Mouse (Mus musculus) heart, embryonic 15.5 days (tissue): ENCODE results near the gene Tmem238l. TPM values are rescaled to one million over a fixed set of nuclear protein-coding genes. Genes with fewer than 3 reads are reported as not detected.

Experiments
- ATAC-seq: fragments of 200-750 bp; cut with Nextera tagmentation; replicated peaks from 2 replicates; pipeline ENCODE4 v1.8.0; 2017; ENCODE audit warnings: low read depth, moderate TSS enrichment; ENCODE audit not compliant: insufficient number of reproducible peaks, insufficient read depth, low FRiP score
- H3K27ac ChIP-seq: fragments of 300-500 bp; sonication (generic); 2 replicates; pipeline ENCODE4 v1.5.1; 2015; ENCODE audit warnings: mild to moderate bottlenecking, inconsistent platforms
- H3K27me3 ChIP-seq: fragments of 300-500 bp; sonication (generic); 2 replicates; pipeline ENCODE4 v1.6.1; 2015; ENCODE audit warnings: inconsistent platforms
- H3K36me3 ChIP-seq: fragments of 300-500 bp; sonication (generic); 2 replicates; pipeline ENCODE4 v1.6.1; 2015; ENCODE audit warnings: mild to moderate bottlenecking, inconsistent platforms
- H3K4me1 ChIP-seq: fragments of 300-500 bp; sonication (generic); replicated peaks from 2 replicates; pipeline ENCODE4 v1.6.1; 2015; ENCODE audit warnings: inconsistent platforms
- H3K4me2 ChIP-seq: fragments of 300-500 bp; sonication (generic); 2 replicates; pipeline ENCODE4 v1.6.1; 2015; ENCODE audit warnings: inconsistent platforms, mild to moderate bottlenecking, moderate library complexity
- H3K4me3 ChIP-seq: fragments of 300-500 bp; sonication (generic); 2 replicates; pipeline ENCODE4 v1.5.1; 2015; ENCODE audit warnings: mild to moderate bottlenecking, inconsistent platforms
- H3K9ac ChIP-seq: fragments of 300-500 bp; sonication (generic); 2 replicates; pipeline ENCODE4 v1.6.1; 2015; ENCODE audit warnings: mild to moderate bottlenecking, inconsistent platforms
- H3K9me3 ChIP-seq: fragments of 300-500 bp; sonication (generic); replicated peaks from 2 replicates; pipeline ENCODE4 v1.6.1; 2016; ENCODE audit warnings: inconsistent platforms
- WGBS: fragments of 180-500 bp; shearing (Covaris S2); methylation state at CpG from one replicate; pipeline ENCODE4 v1.1.7; 2015; ENCODE audit warnings: mixed read lengths; 5-methylcytosine and 5-hydroxymethylcytosine counted together
- polyA plus RNA-seq: library from polyadenylated mRNA; unstranded; fragments of >200 nt; fragmentation: Nextera tagmentation; extraction: Ambion mirVana; gene quantifications from 2 replicates; pipeline ENCODE4 v1.2.1, GENCODE M21; 2015

Tmem238l gene
- polyA plus RNA-seq, 1 experiment from 2014 or later = 0.15 TPM

- peaks cover 14% of the 10 kb centered on the region for H3K4me1 ChIP-seq
- H3K9me3 ChIP-seq = no peaks in the 10 kb centered on the region
- H3K27me3 ChIP-seq = no peaks in the 10 kb centered on the region
- no peak overlapping the region for H3K4me2 ChIP-seq
- WGBS = 77% methylated on average over 1 of the region's 1 CpGs
- no peaks in the 10 kb centered on the region for H3K36me3 ChIP-seq
- no peak overlapping the region for H3K9ac ChIP-seq
- no peak for ATAC-seq
- no peak overlapping the region for H3K4me3 ChIP-seq
- no peak overlapping the region for H3K27ac ChIP-seq
These were observed 45.3 kb downstream of the Tmem238l start for GRCm38 (mm10) chr11:67001717-67002116.

GRCm38 (mm10) chr11:67002911-67003310, 46.5 kb downstream of the Tmem238l start:
- no peak overlapping the region for H3K4me3 ChIP-seq
- H3K9ac ChIP-seq = no peak overlapping the region
- no peaks in the 10 kb centered on the region for H3K36me3 ChIP-seq
- 48% methylated on average over 2 of the region's 2 CpGs for WGBS
- peaks cover 14% of the 10 kb centered on the region for H3K4me1 ChIP-seq
- no peaks in the 10 kb centered on the region for H3K27me3 ChIP-seq
- no peak overlapping the region for H3K4me2 ChIP-seq
- ATAC-seq = no peak
- no peaks in the 10 kb centered on the region for H3K9me3 ChIP-seq
- no peak overlapping the region for H3K27ac ChIP-seq

GRCm38 (mm10) chr11:67007961-67008360, 51.5 kb downstream of the Tmem238l start:
- Histone ChIP-seq H3K4me2 (no peak overlapping the region), H3K27me3 (no peaks in the 10 kb centered on the region), H3K9ac (no peak overlapping the region), H3K4me1 (peaks cover 11% of the 10 kb centered on the region), H3K4me3 (no peak overlapping the region), H3K27ac (no peak overlapping the region), H3K9me3 (no peaks in the 10 kb centered on the region), H3K36me3 (no peaks in the 10 kb centered on the region)
- WGBS = 70% methylated on average over 8 of the region's 8 CpGs
- ATAC-seq = no peak

- Histone ChIP-seq H3K36me3 (no peaks in the 10 kb centered on the region), H3K27me3 (no peaks in the 10 kb centered on the region), H3K4me1 (peaks cover 11% of the 10 kb centered on the region), H3K27ac (no peak overlapping the region), H3K4me3 (no peak overlapping the region), H3K4me2 (no peak overlapping the region), H3K9me3 (no peaks in the 10 kb centered on the region), H3K9ac (no peak overlapping the region)
- WGBS = 87% methylated on average over 4 of the region's 4 CpGs
- no peak for ATAC-seq
These were observed 52.1 kb downstream of the Tmem238l start for GRCm38 (mm10) chr11:67008528-67008927.

- H3K9me3 ChIP-seq = no peaks in the 10 kb centered on the region
- ATAC-seq = no peak
- H3K27me3 ChIP-seq = no peaks in the 10 kb centered on the region
- H3K36me3 ChIP-seq = no peaks in the 10 kb centered on the region
- peaks cover 11% of the 10 kb centered on the region for H3K4me1 ChIP-seq
- no peak overlapping the region for H3K9ac ChIP-seq
- WGBS = 4% methylated on average over 8 of the region's 8 CpGs
- H3K4me3 ChIP-seq = no peak overlapping the region
- H3K4me2 ChIP-seq = peak overlapping the region; percentile 21; the same call in 1 of the 2 replicates
- no peak overlapping the region for H3K27ac ChIP-seq
These were observed 54.0 kb downstream of the Tmem238l start for GRCm38 (mm10) chr11:67010430-67010829.

GRCm38 (mm10) chr11:67011635-67012034, 55.2 kb downstream of the Tmem238l start:
- H3K4me3 ChIP-seq = no peak overlapping the region
- peaks cover 11% of the 10 kb centered on the region for H3K4me1 ChIP-seq
- H3K27ac ChIP-seq = no peak overlapping the region
- H3K36me3 ChIP-seq = no peaks in the 10 kb centered on the region
- no peak for ATAC-seq
- no peaks in the 10 kb centered on the region for H3K9me3 ChIP-seq
- H3K4me2 ChIP-seq = no peak overlapping the region
- H3K27me3 ChIP-seq = no peaks in the 10 kb centered on the region
- WGBS = 64% methylated on average over 4 of the region's 4 CpGs
- no peak overlapping the region for H3K9ac ChIP-seq

Other genes with a start within 250 kb of the Tmem238l start
- gene Pirt, start 44.7 kb upstream of the Tmem238l start, polyA plus RNA-seq = 7.4 and 8.0 TPM in 2 replicates
- 1.2 and 1.6 TPM in 2 replicates for gene Tmem220, start 68.5 kb downstream of the Tmem238l start, polyA plus RNA-seq
- gene Adprm, start 96.0 kb downstream of the Tmem238l start, polyA plus RNA-seq = 16.4 and 18.9 TPM in 2 replicates
- 17.5 and 19.2 TPM in 2 replicates for gene Sco1, start 96.0 kb downstream of the Tmem238l start, polyA plus RNA-seq
- gene Myh3, start 121.7 kb downstream of the Tmem238l start, polyA plus RNA-seq = 0.74 and 1.5 TPM in 2 replicates
- 0.03 TPM in 2 replicates for gene Myh2, start 214.4 kb downstream of the Tmem238l start, polyA plus RNA-seq
- gene Myh1, start 243.4 kb downstream of the Tmem238l start, polyA plus RNA-seq = 0.09 and 0.15 TPM in 2 replicates